Mouse (Mus musculus): ENCODE data around the gene Nsa2.
A peak's percentile ranks its signal among the peaks of the same experiment; 100 is the strongest.

The Nsa2 gene

DNA sequence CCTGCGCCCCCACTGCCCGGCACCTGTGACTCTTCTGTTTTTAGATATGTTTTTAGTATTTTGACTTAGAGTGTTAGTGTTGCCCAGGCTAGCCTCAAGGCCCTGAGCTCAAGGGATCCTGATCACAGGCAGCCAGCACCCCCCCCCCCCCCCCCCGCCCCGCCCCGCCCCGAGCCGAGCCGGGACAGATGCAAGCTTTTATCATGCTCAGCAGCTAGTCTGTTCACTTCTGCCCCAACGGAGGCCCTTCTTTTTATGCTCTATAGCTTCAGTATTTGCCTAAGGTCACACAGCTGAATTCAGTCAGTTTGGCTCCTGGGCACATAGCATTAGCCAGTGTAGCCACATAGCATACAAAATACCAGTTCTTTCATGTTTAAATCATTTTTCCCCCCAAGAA, 51.4 kb downstream of the Nsa2 start:
- no peak for DNase-seq

DNA sequence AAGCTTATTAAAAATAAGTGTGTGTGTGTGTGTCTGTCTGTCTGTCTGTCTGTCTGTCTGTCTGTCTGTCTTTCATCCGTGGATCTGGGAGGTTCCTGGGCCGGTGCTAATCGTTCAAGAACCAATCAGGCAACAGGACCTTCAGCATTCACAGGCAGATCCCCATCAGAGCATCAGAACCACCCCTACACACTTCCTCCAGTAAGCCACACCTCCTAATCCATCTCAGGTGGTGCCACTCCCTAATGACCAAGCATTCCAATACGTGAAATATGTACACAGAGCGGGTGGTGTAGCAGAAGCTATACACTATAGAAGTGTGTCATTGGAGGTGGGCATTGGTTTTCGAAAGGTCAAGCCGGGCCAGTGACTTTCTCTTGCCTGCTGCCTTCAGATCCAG, 55.3 kb downstream of the Nsa2 start:
- DNase-seq = no peak

DNA sequence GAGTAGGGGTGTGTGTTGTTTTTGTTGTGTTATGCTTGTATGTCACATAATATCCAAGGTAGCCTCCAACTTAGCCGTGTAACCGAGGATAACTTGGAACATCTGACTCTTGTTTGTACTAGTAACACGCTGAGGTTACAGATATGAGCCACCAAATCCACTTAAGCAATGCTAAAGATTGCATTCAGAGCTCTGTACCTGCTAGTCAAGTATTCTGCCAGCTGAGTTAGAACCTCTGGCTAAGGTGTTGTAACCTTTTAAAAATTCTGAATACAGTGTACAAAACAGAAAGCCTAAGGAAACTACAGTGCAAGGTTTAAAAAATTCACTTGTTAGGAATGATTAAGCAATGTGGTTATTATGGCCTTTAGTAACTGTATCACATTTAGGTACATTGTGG, 57.1 kb downstream of the Nsa2 start:
- DNase-seq = no peak

DNA sequence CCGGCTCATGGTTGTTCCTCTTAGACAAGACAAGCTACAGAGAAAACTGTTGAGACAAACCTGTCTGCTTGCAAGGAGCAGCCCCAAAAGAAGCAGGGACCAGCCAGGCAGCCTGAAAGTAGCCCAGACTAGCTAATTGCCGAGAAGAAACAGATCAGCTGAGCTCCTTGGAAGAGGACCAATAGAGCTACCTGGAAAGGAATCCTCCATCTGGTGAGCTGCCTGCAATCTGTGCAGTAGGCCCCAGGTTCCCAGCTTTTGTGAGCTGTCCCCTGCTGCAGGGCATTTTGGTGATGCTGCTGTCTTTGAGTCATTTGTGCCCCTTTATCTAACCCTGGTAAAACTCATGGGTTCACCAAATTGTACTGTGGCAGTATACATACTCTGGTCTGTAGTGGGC, 57.5 kb downstream of the Nsa2 start:
- peak; percentile 47 for DNase-seq

Data from cerebellum, adult 8-10 months (tissue).